Mouse (Mus musculus) inflammation-experienced regulatory T-cells (primary cell): ENCODE data around the gene Stat5a. TPM values are rescaled to one million over a fixed set of nuclear protein-coding genes. Genes with fewer than 3 reads are reported as not detected.

Experiments
- polyA plus RNA-seq, 2 experiments: library from polyadenylated mRNA; unstranded; fragments of 100-300 nt; shearing (Covaris generic); gene quantifications; one replicate each; pipeline ENCODE4 v1.2.1; 2017

The Stat5a gene
- polyA plus RNA-seq, result 10 to 100 TPM; 67.9 to 84.1 TPM

DNA sequence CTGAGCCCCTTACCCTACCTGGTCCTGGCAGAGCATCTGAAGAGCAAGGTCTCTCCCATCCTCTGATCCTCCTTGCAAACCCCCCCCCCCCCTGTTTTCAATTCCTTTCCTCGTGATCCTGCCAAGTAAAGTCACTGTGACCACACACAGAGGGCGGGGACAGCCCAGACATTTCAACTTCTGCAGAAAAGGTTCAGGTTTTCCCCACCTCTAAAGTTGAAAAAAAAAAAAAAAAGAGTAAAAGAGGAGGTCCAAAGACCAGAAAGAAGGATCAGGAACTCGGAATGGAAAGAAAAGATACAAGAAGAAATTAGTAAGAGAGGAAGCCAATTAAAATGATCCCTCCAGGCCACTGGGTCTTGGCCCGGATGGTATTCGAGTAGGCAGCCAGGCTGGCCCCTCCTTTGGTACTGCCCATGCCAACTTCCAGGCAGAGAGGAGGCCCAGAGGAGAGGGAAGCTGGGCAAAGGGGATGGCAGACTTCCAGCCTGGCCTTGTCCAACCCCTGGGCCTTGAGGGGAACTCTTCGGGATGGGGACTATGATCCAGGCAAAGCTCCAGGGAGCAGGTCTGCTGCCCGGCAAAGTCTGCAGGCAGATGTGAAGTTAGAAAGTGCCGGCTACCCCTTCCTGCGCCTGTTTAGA is at the start of gene Stat5a:
Gene Stat5a (plus strand): TSS at position 417 of the 644 bp plus-strand sequence.

DNA sequence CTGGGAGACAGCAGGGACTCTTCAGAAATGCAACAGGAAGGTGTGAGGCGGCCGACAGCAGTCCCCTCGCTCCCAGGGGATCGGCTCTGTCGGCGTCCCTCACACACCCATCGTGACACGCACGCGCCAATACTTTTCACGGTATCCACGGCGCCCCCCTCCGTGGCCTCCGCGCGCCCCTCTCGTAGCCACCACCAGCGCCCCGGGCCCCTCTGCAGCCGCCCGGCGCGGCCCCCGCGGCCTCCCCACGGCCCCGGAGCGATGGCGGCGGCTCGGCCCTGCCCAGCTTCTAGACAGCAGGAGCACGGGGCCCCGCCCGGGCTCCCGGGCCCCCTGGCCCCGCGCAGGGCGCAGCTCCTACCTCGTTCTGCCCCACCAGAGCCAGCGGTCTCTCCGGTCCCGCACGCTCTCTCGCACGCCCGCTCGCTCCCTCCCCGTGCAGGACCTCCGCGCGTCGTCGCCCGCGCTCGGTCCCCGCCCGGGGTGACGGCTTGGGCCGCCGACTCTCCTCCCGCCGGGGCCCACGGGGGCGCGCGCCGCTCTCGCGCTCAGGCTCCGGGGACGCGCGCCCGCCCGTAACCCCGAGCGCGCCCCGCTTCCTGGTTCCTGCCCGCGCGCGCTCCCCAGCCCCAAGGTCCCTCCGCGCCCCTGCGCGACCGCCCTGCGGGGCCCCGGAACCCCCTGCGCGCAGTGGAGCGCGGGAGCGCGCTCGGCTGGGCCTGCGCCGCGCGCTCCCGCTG is 8.9 kb upstream of the Stat5a start, which contains the start of gene Stat5b:
Gene Stat5b (minus strand): TSS at position 687 of the 740 bp plus-strand sequence.

Other genes with a start within 250 kb of the Stat5a start
- 10 to 100 TPM; 25.2 to 36.7 TPM for gene Nkiras2, start 240.1 kb upstream of the Stat5a start, polyA plus RNA-seq
- gene Dnajc7, start 239.2 kb upstream of the Stat5a start, polyA plus RNA-seq, result 100 to 1,000 TPM; 552 to 587 TPM
- 1 to 10 TPM in 1 of 2 experiments, under 1 TPM in 1; 0.24 to 1.2 TPM for gene Zfp385c, start 166.9 kb upstream of the Stat5a start, polyA plus RNA-seq
- 10 to 100 TPM; 13.0 to 26.1 TPM for gene Dhx58, start 155.1 kb upstream of the Stat5a start, polyA plus RNA-seq
- 10 to 100 TPM; 62.5 to 65.3 TPM for gene Kat2a, start 146.9 kb upstream of the Stat5a start, polyA plus RNA-seq
- under 1 TPM; 0.58 to 0.80 TPM for gene Hspb9, start 145.5 kb upstream of the Stat5a start, polyA plus RNA-seq
- 10 to 100 TPM; 34.0 to 50.8 TPM for gene Rab5c, start 121.1 kb upstream of the Stat5a start, polyA plus RNA-seq
- under 1 TPM; 0.61 to 0.86 TPM for gene Kcnh4, start 99.4 kb upstream of the Stat5a start, polyA plus RNA-seq
- gene Hcrt, start 96.4 kb upstream of the Stat5a start, polyA plus RNA-seq, result not detected
- 1 to 10 TPM; 5.0 to 6.5 TPM for gene Ghdc, start 88.4 kb upstream of the Stat5a start, polyA plus RNA-seq
- 100 to 1,000 TPM; 119 to 160 TPM for gene Stat5b, start 8.6 kb upstream of the Stat5a start, polyA plus RNA-seq
- 100 to 1,000 TPM; 233 to 234 TPM for gene Stat3, start 80.2 kb downstream of the Stat5a start, polyA plus RNA-seq
- under 1 TPM; 0.32 to 0.83 TPM for gene Cavin1, start 111.5 kb downstream of the Stat5a start, polyA plus RNA-seq
- gene Atp6v0a1, start 150.1 kb downstream of the Stat5a start, polyA plus RNA-seq, result 1 to 10 TPM; 8.9 to 9.8 TPM
- 10 to 100 TPM; 27.4 to 32.0 TPM for gene Naglu, start 210.7 kb downstream of the Stat5a start, polyA plus RNA-seq
- 1 to 10 TPM in 1 of 2 experiments, under 1 TPM in 1; 0.39 to 2.9 TPM for gene Hsd17b1, start 219.1 kb downstream of the Stat5a start, polyA plus RNA-seq
- 10 to 100 TPM; 26.6 to 33.3 TPM for gene Coasy, start 223.2 kb downstream of the Stat5a start, polyA plus RNA-seq
- 100 to 1,000 TPM in 1 of 2 experiments, 10 to 100 TPM in 1; 81.3 to 127 TPM for gene Mlx, start 227.9 kb downstream of the Stat5a start, polyA plus RNA-seq
- gene Psmc3ip, start 236.1 kb downstream of the Stat5a start, polyA plus RNA-seq, result 1 to 10 TPM; 6.8 to 8.2 TPM